Mouse (Mus musculus) cerebellum, adult 2 months (tissue): Measurements from ENCODE around the gene Hist1h4b.

Source experiments
- CTCF ChIP-seq: fragments of 200-500 bp; IDR thresholded peaks from 2 replicates; pipeline ENCODE4 v1.5.1; 2011; ENCODE audit warnings: low read depth, mild to moderate bottlenecking, control low read depth, low read length, moderate library complexity, borderline replicate concordance; ENCODE audit not compliant: insufficient read depth
- POLR2A ChIP-seq: fragments of 200-500 bp; IDR thresholded peaks from 2 replicates; pipeline ENCODE4 v1.6.1; 2011; ENCODE audit warnings: low read length, control low read depth, borderline replicate concordance; ENCODE audit not compliant: insufficient read depth

- no peak for TF ChIP-seq POLR2A
- no peak for TF ChIP-seq CTCF
Observed at GRCm38 (mm10) chr13:23744421-23745380, 12.1 kb upstream of the Hist1h4b start.
